Mouse (Mus musculus) right cerebral cortex, postnatal 25 days (tissue): ENCODE data around the gene Smarcc2.
A peak's percentile ranks its signal among the peaks of the same experiment; 100 is the strongest.

Source experiments
- DNase-seq: peaks from one replicate; pipeline ENCODE4 v3.0.0; 2022

Smarcc2 gene

GRCm38 (mm10) chr10:128522351-128522750 lies 63.3 kb downstream of the Smarcc2 start:
- DNase-seq, result no peak

- no peak for DNase-seq
Measured at GRCm38 (mm10) chr10:128524111-128524731, 65.2 kb downstream of the Smarcc2 start.

GRCm38 (mm10) chr10:128524732-128525662 lies 65.9 kb downstream of the Smarcc2 start:
- peak; percentile 43 for DNase-seq

- DNase-seq, result peak; percentile 84
Measured at GRCm38 (mm10) chr10:128525671-128526308, 66.7 kb downstream of the Smarcc2 start, which contains the start of gene Esyt1. TSS of gene Esyt1 (minus strand) at chr10:128525871.

GRCm38 (mm10) chr10:128526366-128527356 lies 67.6 kb downstream of the Smarcc2 start:
- DNase-seq, result no peak

- DNase-seq, result no peak
Measured at GRCm38 (mm10) chr10:128535206-128535605, 76.2 kb downstream of the Smarcc2 start.

- DNase-seq, result no peak
Measured at GRCm38 (mm10) chr10:128535624-128536265, 76.7 kb downstream of the Smarcc2 start.

- peak; percentile 78 for DNase-seq
Measured at GRCm38 (mm10) chr10:128536266-128536940, 77.4 kb downstream of the Smarcc2 start.

GRCm38 (mm10) chr10:128538340-128538870 lies 79.4 kb downstream of the Smarcc2 start:
- DNase-seq, result no peak
